Mouse (Mus musculus) C2C12 (cell line): ENCODE measurements around the gene Ccdc93.

Experiments used
- CTCF ChIP-seq: IDR thresholded peaks from one replicate; pipeline ENCODE4 v1.5.1; 2011; ENCODE audit not compliant: control insufficient read depth, insufficient read depth, insufficient read length
- MAX ChIP-seq: IDR thresholded peaks from one replicate; pipeline ENCODE4 v1.6.1; 2011; ENCODE audit warnings: mild to moderate bottlenecking, control low read depth
- MYOG ChIP-seq: IDR thresholded peaks from one replicate; pipeline ENCODE4 v1.6.1; 2011; ENCODE audit not compliant: control insufficient read depth, insufficient read length; ENCODE audit errors: extremely low read depth

- TF ChIP-seq CTCF (no peak), MYOG (no peak), MAX (no peak)
Measured at GRCm38 (mm10) chr1:121451009-121451408, 20.2 kb downstream of the Ccdc93 start.
